Mouse (Mus musculus): ENCODE measurements around the gene BC037034. TPM values are rescaled to one million over a fixed set of nuclear protein-coding genes. Genes with fewer than 3 reads are reported as not detected.

BC037034 gene
- total and polyA plus RNA-seq, 3 experiments = 4.5 to 15.4 (median 11.2) TPM

DNA sequence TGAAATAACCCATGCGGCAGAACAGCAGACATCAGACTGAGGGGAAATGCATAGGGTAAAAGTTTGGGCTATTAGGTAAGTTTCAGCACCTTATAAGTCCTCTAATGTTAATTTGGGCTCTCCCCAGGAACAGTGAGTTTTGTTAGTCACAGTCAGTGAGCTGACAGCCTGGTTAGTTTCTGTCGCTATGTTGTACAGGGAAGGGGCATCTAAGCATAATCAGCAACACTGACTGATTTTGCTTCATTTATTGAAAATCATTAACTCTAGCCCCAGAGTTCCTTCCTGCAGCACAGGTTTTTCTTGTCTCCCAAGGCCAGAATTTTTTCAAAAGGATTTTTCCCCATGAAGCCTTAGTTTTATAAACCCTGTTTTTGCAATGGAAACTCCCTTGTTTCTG is 30.1 kb downstream of the BC037034 start:
- Histone ChIP-seq H3K27me3 (replicated peaks) (peaks cover 2% of the 10 kb centered on the region), H3K4me3 (replicated peaks in 1 of 3; ENCODE audit: low read depth in 2 of 3, low read length in 2 of 3, poor library complexity in 1 of 3) (no peak overlapping the region), H3K9me3 (replicated peaks; ENCODE audit: low read length) (no peaks in the 10 kb centered on the region), H3K79me2 (replicated peaks; ENCODE audit: control insufficient read depth, extremely low read depth, insufficient read depth, poor library complexity, severe bottlenecking) (no peaks in the 10 kb centered on the region), H3K4me2 (ENCODE audit: insufficient read depth, low read depth, poor library complexity, severe bottlenecking) (no peak overlapping the region), H3K36me3 (replicated peaks in 1 of 2; ENCODE audit: control insufficient read depth in 1 of 2, insufficient read depth in 1 of 2, low read length in 1 of 2) (no peaks in the 10 kb centered on the region), H3K4me1 (ENCODE audit: control insufficient read depth in 1 of 2, insufficient read depth in 2 of 2) (no peaks in the 10 kb centered on the region), H3K27ac (ENCODE audit: insufficient read depth, low read depth) (no peak overlapping the region), H3K9ac (ENCODE audit: insufficient read depth, low read depth) (no peak overlapping the region)
- DNase-seq (ENCODE audit: extremely low read depth) = no peak
- in situ Hi-C loops (cut with MboI; ENCODE audit: low pct_ligation_motif_present, low pct_unique_long_range_greater_than_20kb, low sequenced_read_pairs) = loop anchor here (25.0 kb wide), 1 partner anchor 429 kb away; no protein-coding TSS in a partner anchor
- dilution Hi-C loops (cut with MboI; ENCODE audit: extremely low pct_ligation_motif_present, extremely low pct_unique_long_range_greater_than_20kb, low sequenced_read_pairs) = no loop called here
- TF ChIP-seq ZKSCAN1 (IDR thresholded peaks at IDR 0.05; ENCODE audit: borderline replicate concordance, low read depth, low read length) (no peak), POLR2A (IDR thresholded peaks at IDR 0.05; ENCODE audit: low read depth, low read length) (no peak), JUN (IDR thresholded peaks at IDR 0.05; ENCODE audit: insufficient read depth, low read depth, low read length) (no peak), USF2 (conservative IDR thresholded peaks at IDR 0.05; ENCODE audit: low read depth, low read length) (no peak), MXI1 (IDR thresholded peaks at IDR 0.05; ENCODE audit: low read depth, low read length) (no peak), TCF12 (IDR thresholded peaks at IDR 0.05; ENCODE audit: low read depth, low read length) (no peak), NELFE (IDR thresholded peaks at IDR 0.05; ENCODE audit: low read depth, low read length) (no peak)

DNA sequence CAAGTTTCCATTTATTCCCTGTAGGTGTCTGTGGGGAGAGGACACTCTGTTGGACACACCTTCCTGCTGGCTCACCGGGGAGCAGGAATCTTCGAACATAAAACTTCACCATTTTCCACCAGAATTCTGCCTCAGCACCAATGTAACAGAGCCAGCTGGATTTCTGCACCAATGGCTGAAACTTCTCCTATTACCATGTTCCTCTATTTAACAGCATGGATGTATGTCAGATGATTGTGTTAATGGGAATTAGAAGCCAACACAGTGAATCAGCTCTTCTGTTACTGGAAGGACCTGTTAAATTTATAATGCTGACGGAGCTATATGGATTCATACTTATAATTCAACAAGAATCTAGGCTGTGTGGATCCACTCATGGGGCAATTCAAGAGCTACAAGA is 34.3 kb downstream of the BC037034 start:
- Histone ChIP-seq H3K4me1 (ENCODE audit: control insufficient read depth in 1 of 2, insufficient read depth in 2 of 2) (peaks cover 0 to 5% of the 10 kb centered on the region in 2 experiments; a peak in 2 of 4 replicates), H3K9me3 (replicated peaks; ENCODE audit: low read length) (no peaks in the 10 kb centered on the region), H3K36me3 (replicated peaks in 1 of 2; ENCODE audit: control insufficient read depth in 1 of 2, insufficient read depth in 1 of 2, low read length in 1 of 2) (no peaks in the 10 kb centered on the region), H3K9ac (ENCODE audit: insufficient read depth, low read depth) (no peak overlapping the region), H3K4me3 (replicated peaks in 1 of 3; ENCODE audit: low read depth in 2 of 3, low read length in 2 of 3, poor library complexity in 1 of 3) (no peak overlapping the region), H3K27me3 (replicated peaks) (no peaks in the 10 kb centered on the region), H3K4me2 (ENCODE audit: insufficient read depth, low read depth, poor library complexity, severe bottlenecking) (no peak overlapping the region), H3K27ac (ENCODE audit: insufficient read depth, low read depth) (no peak overlapping the region), H3K79me2 (replicated peaks; ENCODE audit: control insufficient read depth, extremely low read depth, insufficient read depth, poor library complexity, severe bottlenecking) (no peaks in the 10 kb centered on the region)
- DNase-seq (ENCODE audit: extremely low read depth) = no peak
- in situ Hi-C loops (cut with MboI; ENCODE audit: low pct_ligation_motif_present, low pct_unique_long_range_greater_than_20kb, low sequenced_read_pairs) (loop anchor here (25.0 kb wide), 1 partner anchor 433 kb away; no protein-coding TSS in a partner anchor), dilution Hi-C loops (cut with MboI; ENCODE audit: extremely low pct_ligation_motif_present, extremely low pct_unique_long_range_greater_than_20kb, low sequenced_read_pairs) (no loop called here)
- no peak for TF ChIP-seq JUN (IDR thresholded peaks at IDR 0.05; ENCODE audit: insufficient read depth, low read depth, low read length)
- no peak for TF ChIP-seq ZMIZ1 (IDR thresholded peaks at IDR 0.05; ENCODE audit: low read depth, low read length)
- no peak for TF ChIP-seq MAZ (IDR thresholded peaks at IDR 0.05; ENCODE audit: low read depth, low read length)
- TF ChIP-seq ZKSCAN1 (IDR thresholded peaks at IDR 0.05; ENCODE audit: borderline replicate concordance, low read depth, low read length) = no peak
- no peak for TF ChIP-seq MEF2A (IDR thresholded peaks at IDR 0.05; ENCODE audit: borderline replicate concordance, low read depth, low read length)
- no peak for TF ChIP-seq RAD21 (IDR thresholded peaks at IDR 0.05; ENCODE audit: low read depth, low read length)
- TF ChIP-seq GABPA (IDR thresholded peaks at IDR 0.05; ENCODE audit: insufficient replicate concordance, low read depth, low read length) = no peak
- no peak for TF ChIP-seq ELF1 (IDR thresholded peaks at IDR 0.05; ENCODE audit: low read depth, low read length)
- no peak for TF ChIP-seq TCF12 (IDR thresholded peaks at IDR 0.05; ENCODE audit: low read depth, low read length)
- no peak for TF ChIP-seq USF2 (conservative IDR thresholded peaks at IDR 0.05; ENCODE audit: low read depth, low read length)
- TF ChIP-seq SMC3 (IDR thresholded peaks at IDR 0.05; ENCODE audit: low read depth, low read length) = no peak
- TF ChIP-seq CHD1 (IDR thresholded peaks at IDR 0.05; ENCODE audit: low read depth, low read length) = no peak
- no peak for TF ChIP-seq TBP (conservative IDR thresholded peaks at IDR 0.05; ENCODE audit: low read depth, low read length)
- no peak for TF ChIP-seq MXI1 (IDR thresholded peaks at IDR 0.05; ENCODE audit: low read depth, low read length)
- TF ChIP-seq HCFC1 (IDR thresholded peaks at IDR 0.05; ENCODE audit: low read depth, low read length) = no peak
- TF ChIP-seq ZC3H11A (IDR thresholded peaks at IDR 0.05; ENCODE audit: low read depth, low read length) = no peak

Measured in CH12.LX (cell line).